Mouse (Mus musculus) hindbrain, embryonic 12.5 days (tissue): ENCODE measurements at regions not wholly inside any gene's neighbourhood (a gene's known extent, or its start where the extent isn't known, plus 50 kb on each side); places are given as distances from the start of the nearest gene placed in this dataset.

ENCODE experiments used
- ATAC-seq: fragments of 200-750 bp; cut with Nextera tagmentation; 2 replicates; pipeline ENCODE4 v1.8.0; 2017; ENCODE audit warnings: moderate TSS enrichment; ENCODE audit not compliant: low FRiP score
- H3K27ac ChIP-seq: fragments of 300-500 bp; sonication (generic); 2 replicates; pipeline ENCODE4 v1.5.1; 2016; ENCODE audit warnings: mild to moderate bottlenecking
- H3K27me3 ChIP-seq: fragments of 300-500 bp; sonication (generic); 2 replicates; pipeline ENCODE4 v1.6.1; 2016; ENCODE audit warnings: mild to moderate bottlenecking
- H3K36me3 ChIP-seq: fragments of 300-500 bp; sonication (generic); 2 replicates; pipeline ENCODE4 v1.6.1; 2016; ENCODE audit warnings: mild to moderate bottlenecking
- H3K4me1 ChIP-seq: fragments of 300-500 bp; sonication (generic); 2 replicates; pipeline ENCODE4 v1.6.1; 2016
- H3K4me2 ChIP-seq: fragments of 300-500 bp; sonication (generic); replicated peaks from 2 replicates; pipeline ENCODE4 v1.6.1; 2016; ENCODE audit warnings: mild to moderate bottlenecking
- H3K4me3 ChIP-seq: fragments of 300-500 bp; sonication (generic); 2 replicates; pipeline ENCODE4 v1.5.1; 2016; ENCODE audit warnings: mild to moderate bottlenecking
- H3K9ac ChIP-seq: fragments of 300-500 bp; sonication (generic); 2 replicates; pipeline ENCODE4 v1.6.1; 2016; ENCODE audit warnings: mild to moderate bottlenecking, moderate library complexity
- H3K9me3 ChIP-seq: fragments of 300-500 bp; sonication (generic); replicated peaks from 2 replicates; pipeline ENCODE4 v1.6.1; 2016; ENCODE audit warnings: mild to moderate bottlenecking
- WGBS: fragments of 180-500 bp; shearing (Covaris S2); methylation state at CpG from one replicate; pipeline ENCODE4 v1.1.7; 2016; 5-methylcytosine and 5-hydroxymethylcytosine counted together

DNA sequence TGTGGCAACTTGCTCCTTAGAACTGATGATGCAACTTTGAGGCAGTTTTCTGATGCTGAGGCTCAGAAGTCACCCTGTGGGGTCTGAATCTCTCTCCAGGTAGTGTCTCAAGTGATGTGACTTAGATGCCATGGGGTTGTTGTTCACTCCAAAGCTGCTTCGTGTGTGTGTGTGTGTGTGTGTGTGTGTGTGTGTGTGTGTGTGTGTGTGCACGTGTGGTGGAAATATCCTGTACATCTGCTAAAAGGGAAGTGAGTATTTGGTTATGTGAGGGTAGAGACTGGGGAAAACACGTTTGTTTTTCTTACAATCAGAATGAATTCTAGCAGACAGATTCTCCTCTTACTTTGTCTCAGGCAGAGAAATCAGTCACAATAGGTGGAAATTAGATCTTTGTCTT is 276.5 kb downstream of the Insc start:
- H3K4me3 ChIP-seq, result no peak overlapping the region
- H3K27me3 ChIP-seq, result no peaks in the 10 kb centered on the region
- no peaks in the 10 kb centered on the region for H3K9me3 ChIP-seq
- no peak for ATAC-seq
- H3K9ac ChIP-seq, result no peak overlapping the region
- WGBS, result 82% methylated on average over 3 of the region's 3 CpGs
- no peak overlapping the region for H3K4me2 ChIP-seq
- H3K4me1 ChIP-seq, result no peaks in the 10 kb centered on the region
- no peaks in the 10 kb centered on the region for H3K36me3 ChIP-seq
- no peak overlapping the region for H3K27ac ChIP-seq

DNA sequence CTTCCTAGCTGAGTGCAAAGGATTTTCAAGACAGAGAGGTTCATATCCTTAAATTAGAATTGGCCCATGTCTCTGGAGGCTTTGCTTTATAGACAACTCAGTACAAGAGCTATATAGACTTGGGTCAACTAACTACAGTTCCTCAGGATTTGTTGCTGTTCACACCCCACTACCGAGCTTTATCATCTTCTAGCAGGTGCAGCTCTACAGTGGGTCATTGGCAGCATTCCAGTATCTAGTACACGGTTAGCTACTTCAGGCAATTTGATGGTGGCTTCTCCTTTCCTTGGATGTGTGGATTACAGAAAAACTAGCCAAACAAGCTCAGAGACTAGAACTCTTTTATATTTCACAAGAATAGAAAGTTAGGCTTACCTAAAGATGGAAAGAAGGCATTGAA is 282.3 kb downstream of the Insc start:
- no peak for ATAC-seq
- H3K4me3 ChIP-seq, result no peak overlapping the region
- H3K27ac ChIP-seq, result no peak overlapping the region
- WGBS, result 84% methylated on average over 2 of the region's 2 CpGs
- H3K9me3 ChIP-seq, result no peaks in the 10 kb centered on the region
- no peaks in the 10 kb centered on the region for H3K4me1 ChIP-seq
- no peaks in the 10 kb centered on the region for H3K27me3 ChIP-seq
- no peak overlapping the region for H3K9ac ChIP-seq
- H3K36me3 ChIP-seq, result no peaks in the 10 kb centered on the region
- no peak overlapping the region for H3K4me2 ChIP-seq

DNA sequence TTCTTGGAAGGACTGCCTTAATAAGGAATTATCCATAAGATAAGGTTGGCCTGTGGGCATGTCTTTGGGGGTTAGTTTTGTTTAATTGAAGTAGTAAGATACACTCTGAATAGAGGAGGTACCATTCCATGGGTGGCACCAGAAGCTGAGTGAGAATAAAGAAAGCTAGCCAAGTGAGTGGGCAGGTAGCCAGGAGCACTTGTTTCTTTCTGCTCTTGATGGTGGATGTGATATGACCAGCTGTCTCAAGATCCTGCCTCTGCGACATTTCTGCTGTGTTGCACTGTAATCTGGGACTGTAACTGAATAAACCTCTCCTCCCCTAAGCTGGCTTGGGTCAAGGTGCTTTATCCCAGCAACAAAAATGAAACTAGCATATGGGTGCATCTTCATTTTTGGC is 284.2 kb downstream of the Insc start:
- Histone ChIP-seq H3K4me3 (no peak overlapping the region), H3K9me3 (no peaks in the 10 kb centered on the region), H3K9ac (no peak overlapping the region), H3K4me2 (no peak overlapping the region), H3K27ac (no peak overlapping the region), H3K4me1 (no peaks in the 10 kb centered on the region), H3K36me3 (no peaks in the 10 kb centered on the region), H3K27me3 (no peaks in the 10 kb centered on the region)
- no peak for ATAC-seq
- 94% methylated on average over 1 of the region's 1 CpGs for WGBS

DNA sequence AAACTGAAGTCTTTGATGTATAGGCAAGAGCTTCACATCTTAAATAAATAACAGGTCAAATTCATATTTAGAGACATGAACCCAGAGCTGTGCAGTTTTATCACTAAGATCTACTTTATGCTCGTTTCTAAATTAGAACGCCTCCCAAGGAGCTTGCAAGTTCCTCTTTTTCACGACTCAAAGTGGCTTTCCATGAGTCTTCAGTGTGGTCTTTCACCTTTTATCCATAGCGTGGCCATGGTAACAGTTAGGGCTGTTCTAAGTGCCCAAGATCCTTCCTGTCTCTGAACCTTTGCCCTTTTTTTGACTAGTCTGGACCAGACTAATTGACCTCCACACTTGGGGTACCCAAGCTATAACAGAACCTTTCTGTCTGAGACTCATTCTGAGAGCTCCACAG is 290.5 kb downstream of the Insc start:
- 68% methylated on average over 4 of the region's 4 CpGs for WGBS

DNA sequence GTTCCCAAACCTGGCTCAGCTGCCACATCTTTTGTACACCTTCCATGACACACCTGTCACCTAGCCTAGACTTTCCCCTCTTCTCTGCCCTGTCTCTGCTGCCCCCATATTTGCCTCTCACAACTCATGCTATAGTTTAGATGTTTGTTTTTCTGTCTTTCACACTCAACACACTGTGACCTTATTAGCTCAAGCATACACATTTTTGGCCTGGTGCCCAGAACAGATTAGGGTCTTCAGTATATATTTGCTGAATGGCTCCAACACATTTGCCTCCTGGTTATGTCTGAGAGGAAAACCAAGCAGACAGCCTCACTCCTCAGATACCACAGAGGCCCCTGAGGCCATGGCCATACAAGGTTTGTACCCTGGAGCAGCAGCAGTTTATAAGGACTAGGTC is 312.0 kb downstream of the Insc start:
- H3K27me3 ChIP-seq, result peaks cover 51% of the 10 kb centered on the region
- no peak overlapping the region for H3K4me3 ChIP-seq

More for the DNA sequence above, 290.5 kb downstream of the Insc start:
- Histone ChIP-seq H3K27ac (no peak overlapping the region), H3K9me3 (no peaks in the 10 kb centered on the region), H3K4me1 (no peaks in the 10 kb centered on the region), H3K4me3 (no peak overlapping the region), H3K36me3 (no peaks in the 10 kb centered on the region), H3K9ac (no peak overlapping the region), H3K27me3 (no peaks in the 10 kb centered on the region), H3K4me2 (no peak overlapping the region)
- ATAC-seq, result no peak

DNA sequence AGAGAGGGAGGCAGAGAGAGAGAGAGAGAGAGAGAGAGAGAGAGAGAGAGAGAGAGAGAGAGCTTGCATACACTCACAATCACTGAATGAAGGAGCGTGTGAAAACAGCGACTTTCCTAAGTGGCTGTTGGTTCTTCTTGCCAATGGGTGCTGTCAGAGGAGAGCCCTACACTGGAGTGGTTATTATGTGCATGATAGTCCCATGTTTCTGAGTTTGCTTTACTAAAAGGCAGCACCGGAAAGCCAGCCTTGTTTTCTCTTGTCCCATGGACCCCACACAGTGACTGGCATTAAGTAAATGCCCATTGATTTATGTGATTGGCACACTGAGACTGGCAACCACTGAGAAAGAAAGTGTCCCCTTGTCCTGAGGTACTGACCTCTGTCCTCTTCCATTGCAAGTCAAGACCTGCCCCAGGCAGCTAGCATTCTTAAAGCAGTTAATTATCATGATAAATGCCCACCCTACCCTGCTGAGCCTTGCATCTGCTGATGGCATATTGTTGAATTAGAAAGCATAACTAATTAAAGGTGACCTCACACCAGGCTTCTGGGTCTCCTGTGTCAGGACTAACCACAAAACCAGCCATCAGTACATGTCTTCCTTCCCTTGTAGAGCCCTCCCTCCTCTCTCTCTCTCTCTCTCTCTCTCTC is 313.6 kb downstream of the Insc start:
- H3K4me2 ChIP-seq, result no peak overlapping the region

More for the DNA sequence above, 312.0 kb downstream of the Insc start:
- H3K9me3 ChIP-seq, result no peaks in the 10 kb centered on the region
- no peak overlapping the region for H3K4me2 ChIP-seq
- no peak overlapping the region for H3K9ac ChIP-seq
- H3K4me1 ChIP-seq, result peaks cover 19% of the 10 kb centered on the region
- H3K27ac ChIP-seq, result no peak overlapping the region
- ATAC-seq, result no peak
- H3K36me3 ChIP-seq, result no peaks in the 10 kb centered on the region

DNA sequence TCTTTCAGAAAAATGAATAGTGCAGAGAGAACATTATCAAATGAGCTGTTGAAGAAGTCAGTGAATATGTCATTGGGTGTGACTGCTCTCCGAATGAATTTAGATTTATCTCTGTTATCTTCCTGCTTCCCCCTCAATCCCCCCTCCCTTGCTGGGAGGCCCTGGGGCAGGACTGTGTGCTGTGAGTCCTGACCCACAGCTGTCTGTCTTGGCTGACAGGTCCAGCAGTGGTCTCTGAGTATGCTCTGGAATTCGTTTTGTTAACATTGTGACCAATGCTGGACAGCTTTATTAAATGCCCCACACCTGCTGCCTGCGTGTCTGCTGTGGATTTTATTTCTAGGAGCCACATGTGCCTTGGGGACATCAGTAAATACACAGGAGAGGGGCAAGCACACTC is 314.2 kb downstream of the Insc start:
- Histone ChIP-seq H3K4me2 (0 out of 2 replicates have a peak overlapping the region, but pooled peaks have one; percentile 15), H3K9ac (no peak overlapping the region), H3K4me1 (peaks cover 19% of the 10 kb centered on the region), H3K9me3 (no peaks in the 10 kb centered on the region), H3K4me3 (no peak overlapping the region), H3K27ac (no peak overlapping the region), H3K36me3 (no peaks in the 10 kb centered on the region), H3K27me3 (peaks cover 62% of the 10 kb centered on the region)
- ATAC-seq, result peak; percentile 43; the same call in 1 of the 2 replicates
- WGBS, result 13% methylated on average over 3 of the region's 3 CpGs

More for the DNA sequence above, 313.6 kb downstream of the Insc start:
- peak; percentile 87 for ATAC-seq
- no peak overlapping the region for H3K9ac ChIP-seq
- H3K9me3 ChIP-seq, result no peaks in the 10 kb centered on the region
- no peaks in the 10 kb centered on the region for H3K36me3 ChIP-seq
- 10% methylated on average over 3 of the region's 3 CpGs for WGBS
- H3K27ac ChIP-seq, result no peak overlapping the region
- no peak overlapping the region for H3K4me3 ChIP-seq
- peaks cover 19% of the 10 kb centered on the region for H3K4me1 ChIP-seq
- H3K27me3 ChIP-seq, result peaks cover 57% of the 10 kb centered on the region

DNA sequence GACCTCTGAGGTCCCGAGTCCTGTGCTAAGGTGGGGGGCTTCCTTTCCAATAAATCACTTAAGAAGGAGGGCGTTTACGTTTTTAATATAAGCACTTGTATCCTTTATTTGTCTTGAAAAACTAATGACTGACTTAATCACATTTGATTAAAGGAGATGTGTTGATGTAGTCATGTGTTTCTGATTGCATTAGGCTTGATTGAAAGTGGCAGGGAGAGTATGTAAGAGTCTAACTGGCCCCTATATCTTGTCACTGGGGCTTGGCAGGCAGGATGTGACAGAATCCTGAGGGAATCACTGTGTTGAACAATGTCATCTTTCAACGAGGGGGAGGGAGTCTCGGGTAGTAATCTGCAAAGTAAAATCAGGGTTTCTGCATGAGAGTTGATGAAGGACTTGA is 316.7 kb downstream of the Insc start:
- Histone ChIP-seq H3K4me1 (peaks cover 19% of the 10 kb centered on the region), H3K36me3 (no peaks in the 10 kb centered on the region), H3K9ac (no peak overlapping the region), H3K9me3 (no peaks in the 10 kb centered on the region), H3K27me3 (peaks cover 82% of the 10 kb centered on the region), H3K27ac (no peak overlapping the region), H3K4me2 (no peak overlapping the region), H3K4me3 (no peak overlapping the region)
- no peak for ATAC-seq
- 52% methylated on average over 5 of the region's 5 CpGs for WGBS

DNA sequence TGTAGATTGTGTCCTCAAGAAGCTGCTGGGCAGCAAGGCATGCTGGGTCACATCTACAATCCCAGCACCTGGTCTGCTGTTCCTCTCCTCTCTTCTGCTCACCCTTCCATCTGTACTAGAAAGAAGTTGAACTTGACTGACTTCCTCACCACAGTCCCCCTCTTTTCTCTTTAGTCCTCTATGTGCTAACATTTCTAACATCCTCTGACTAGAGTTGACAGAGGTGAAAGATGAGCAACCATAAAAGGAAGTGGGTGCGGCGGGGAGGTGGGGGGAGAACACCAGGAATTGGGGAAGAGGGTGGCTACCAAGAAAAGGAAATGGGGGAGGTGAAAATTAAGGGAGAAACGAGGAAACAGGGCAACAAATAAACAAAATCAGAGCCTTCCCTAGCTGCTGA is 319.3 kb downstream of the Insc start:
- Histone ChIP-seq H3K4me2 (no peak overlapping the region), H3K36me3 (no peaks in the 10 kb centered on the region), H3K4me3 (no peak overlapping the region), H3K4me1 (peaks cover 4% of the 10 kb centered on the region), H3K9ac (no peak overlapping the region), H3K27ac (no peak overlapping the region), H3K27me3 (peaks cover 70% of the 10 kb centered on the region), H3K9me3 (no peaks in the 10 kb centered on the region)
- WGBS, result 63% methylated on average over 3 of the region's 3 CpGs
- no peak for ATAC-seq

DNA sequence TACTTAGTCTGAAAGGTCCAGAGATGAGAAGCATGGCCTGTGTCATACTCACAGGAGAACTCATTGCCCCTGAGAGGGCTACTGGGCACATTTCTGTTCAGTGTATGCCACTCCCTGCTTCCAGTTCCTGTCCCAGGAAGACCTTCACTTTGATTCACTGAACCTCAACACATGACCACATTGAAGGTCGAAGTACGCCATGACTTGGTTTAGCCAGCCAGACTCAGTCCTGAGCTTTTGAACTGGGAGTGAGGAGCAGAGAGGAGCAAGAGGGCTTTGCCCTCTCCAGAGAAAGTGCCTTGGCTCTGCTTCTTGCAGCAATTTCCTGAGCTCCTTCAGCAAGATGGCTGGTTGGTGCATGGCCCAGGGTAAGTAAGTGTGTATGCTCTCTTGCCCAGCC is 324.1 kb downstream of the Insc start:
- no peak overlapping the region for H3K27ac ChIP-seq
- WGBS, result 94% methylated on average over 2 of the region's 2 CpGs
- no peak for ATAC-seq
- H3K4me3 ChIP-seq, result no peak overlapping the region
- no peaks in the 10 kb centered on the region for H3K36me3 ChIP-seq
- H3K4me2 ChIP-seq, result no peak overlapping the region
- no peaks in the 10 kb centered on the region for H3K4me1 ChIP-seq
- no peaks in the 10 kb centered on the region for H3K9me3 ChIP-seq
- H3K27me3 ChIP-seq, result peaks cover 35% of the 10 kb centered on the region
- no peak overlapping the region for H3K9ac ChIP-seq

DNA sequence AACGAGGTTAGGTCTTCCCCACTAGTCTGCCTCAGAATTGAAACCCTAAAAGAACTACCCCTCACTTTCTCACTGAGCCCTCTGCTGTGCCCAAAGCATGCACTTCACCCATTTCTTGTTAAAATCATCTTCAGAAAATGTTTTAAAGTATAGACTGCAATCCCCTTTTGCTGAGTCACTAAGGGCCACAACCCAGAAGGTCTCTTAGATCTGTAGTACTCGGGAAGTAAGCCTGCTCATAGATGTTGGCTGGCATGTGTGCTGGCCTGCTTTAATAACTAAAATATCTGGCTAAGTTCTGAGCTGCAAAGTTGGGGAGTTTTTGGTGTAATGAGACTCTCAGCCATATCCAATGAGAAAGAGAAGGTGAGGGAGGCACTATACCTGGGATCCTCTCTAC is 329.9 kb downstream of the Insc start:
- no peak for ATAC-seq
- no peaks in the 10 kb centered on the region for H3K36me3 ChIP-seq
- H3K27ac ChIP-seq, result no peak overlapping the region
- no peaks in the 10 kb centered on the region for H3K4me1 ChIP-seq
- H3K9me3 ChIP-seq, result no peaks in the 10 kb centered on the region
- WGBS, result 82% methylated on average over 2 of the region's 2 CpGs
- peaks cover 11% of the 10 kb centered on the region; the same call in 1 of the 2 replicates for H3K27me3 ChIP-seq
- no peak overlapping the region for H3K4me2 ChIP-seq
- no peak overlapping the region for H3K4me3 ChIP-seq
- no peak overlapping the region for H3K9ac ChIP-seq

DNA sequence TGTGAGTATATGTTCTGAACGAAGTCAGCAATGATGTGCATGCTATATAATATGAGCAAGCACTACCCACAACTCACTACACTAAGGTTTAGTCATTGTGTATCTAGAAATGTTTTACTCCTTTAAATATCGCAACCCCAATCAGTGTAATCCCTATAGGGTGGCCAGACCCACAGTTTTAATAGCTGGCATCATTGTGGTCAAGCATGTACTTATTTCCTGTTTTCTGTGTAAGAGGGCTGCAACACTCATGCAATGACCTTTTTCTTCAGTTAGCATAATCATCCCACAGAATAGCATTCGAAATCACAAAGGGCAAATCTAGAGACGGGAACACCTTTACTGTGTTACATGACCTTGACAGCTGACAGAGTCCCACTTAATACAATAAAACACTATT is 333.3 kb downstream of the Insc start:
- Histone ChIP-seq H3K4me3 (no peak overlapping the region), H3K9ac (no peak overlapping the region), H3K9me3 (no peaks in the 10 kb centered on the region), H3K4me2 (no peak overlapping the region), H3K27ac (no peak overlapping the region), H3K4me1 (no peaks in the 10 kb centered on the region), H3K27me3 (peaks cover 4% of the 10 kb centered on the region; the same call in 1 of the 2 replicates), H3K36me3 (no peaks in the 10 kb centered on the region)
- WGBS, result 85% methylated on average over 4 of the region's 4 CpGs
- ATAC-seq, result no peak

DNA sequence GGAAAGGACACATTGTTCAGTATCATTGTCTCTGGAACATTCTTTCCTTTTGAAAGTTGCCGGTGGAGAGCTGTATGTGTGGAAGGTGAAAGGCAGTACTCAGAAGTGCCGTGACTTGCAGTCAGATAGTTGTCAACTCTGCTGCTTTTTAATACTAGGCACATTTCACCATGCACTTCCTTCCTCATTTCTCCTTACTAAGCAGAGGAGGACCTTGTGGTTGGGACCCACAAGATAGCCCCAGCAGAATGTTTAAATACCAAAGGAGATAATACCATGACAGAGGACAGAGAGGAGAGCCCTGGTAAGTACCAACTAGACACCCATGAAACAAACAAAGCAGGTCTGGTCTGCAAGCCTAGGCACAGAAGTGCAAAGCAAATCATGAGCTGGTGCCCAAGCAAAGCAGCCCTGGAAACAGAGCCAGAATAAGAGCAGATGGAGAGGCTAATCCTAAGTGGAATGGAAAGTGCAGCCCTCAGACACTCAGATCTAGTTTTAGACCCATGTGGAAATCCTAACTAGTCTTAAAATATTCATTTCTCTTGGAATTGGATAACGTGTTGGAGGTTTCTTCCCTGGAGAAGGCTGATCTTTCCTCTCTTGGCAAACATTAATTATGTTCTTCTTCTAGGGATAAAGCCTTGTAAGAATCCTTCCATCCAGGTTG is 341.4 kb downstream of the Insc start:
- Histone ChIP-seq H3K27me3 (peaks cover 13% of the 10 kb centered on the region), H3K4me2 (no peak overlapping the region), H3K9ac (no peak overlapping the region), H3K9me3 (no peaks in the 10 kb centered on the region), H3K4me3 (no peak overlapping the region), H3K36me3 (no peaks in the 10 kb centered on the region), H3K4me1 (no peaks in the 10 kb centered on the region), H3K27ac (no peak overlapping the region)
- 77% methylated on average over 3 of the region's 3 CpGs for WGBS
- no peak for ATAC-seq
